12 mouse cellular contexts compared by ENCODE assay signal in genomic region chr1:168240386-168240785, GRCm38 (mm10).
A peak's percentile ranks its signal among the peaks of the same experiment; 100 is the strongest.
DNase-seq lines count a peak whose midpoint lies in the region; ATAC-seq lines count a peak whose summit lies in the region.
"Had no signal": no experiment of that assay in that cellular context is flagged by ENCODE, and none has a peak within 500 bp of the region (broad histone marks: within the 10 kb centered on the region; RNA-seq: fewer than 3 reads in every experiment).

No protein-coding gene starts in this region.

- H3K27ac ChIP-seq in hindbrain, embryonic 10.5 days = peak overlapping the region; percentile 41; the same call in 1 of the 2 replicates
- no peak overlapping the region for H3K27ac ChIP-seq in hindbrain, embryonic 14.5 days
- peak overlapping the region; percentile 81 for H3K27ac ChIP-seq in embryonic facial prominence, embryonic 13.5 days
- H3K27ac ChIP-seq in forebrain, embryonic 12.5 days = peak overlapping the region; percentile 74
- H3K27ac ChIP-seq in midbrain, embryonic 14.5 days (replicated peaks; ENCODE audit: low read depth, low read length) = peak overlapping the region; percentile 63
- no peak overlapping the region for H3K27ac ChIP-seq in limb, embryonic 10.5 days
- H3K27ac ChIP-seq: kidney, postnatal 0 days; limb, embryonic 15.5 days had no signal

- H3K9me3 ChIP-seq in hindbrain, embryonic 10.5 days = no peaks in the 10 kb centered on the region
- H3K9me3 ChIP-seq in hindbrain, embryonic 14.5 days (ENCODE audit: control insufficient read depth, low read length) = no peaks in the 10 kb centered on the region
- H3K9me3 ChIP-seq in embryonic facial prominence, embryonic 13.5 days = no peaks in the 10 kb centered on the region
- H3K9me3 ChIP-seq in forebrain, embryonic 12.5 days = no peaks in the 10 kb centered on the region
- H3K9me3 ChIP-seq in midbrain, embryonic 14.5 days (ENCODE audit: control insufficient read depth, low read length) = no peaks in the 10 kb centered on the region
- no peaks in the 10 kb centered on the region for H3K9me3 ChIP-seq in limb, embryonic 10.5 days (replicated peaks)
- H3K9me3 ChIP-seq: limb, embryonic 15.5 days had no signal

- no peak for ATAC-seq in hindbrain, embryonic 14.5 days (ENCODE audit: low FRiP score)
- ATAC-seq in embryonic facial prominence, embryonic 13.5 days (ENCODE audit: insufficient number of reproducible peaks, insufficient read depth, low FRiP score, low TSS enrichment, low read depth) = no peak
- ATAC-seq in forebrain, embryonic 12.5 days (ENCODE audit: low FRiP score) = no peak
- no peak; the same call in 1 of the 2 replicates for ATAC-seq in midbrain, embryonic 14.5 days (ENCODE audit: low FRiP score, low TSS enrichment)

- H3K36me3 ChIP-seq in hindbrain, embryonic 10.5 days = no peaks in the 10 kb centered on the region
- no peaks in the 10 kb centered on the region for H3K36me3 ChIP-seq in hindbrain, embryonic 14.5 days (replicated peaks; ENCODE audit: control insufficient read depth, insufficient read depth)
- H3K36me3 ChIP-seq in embryonic facial prominence, embryonic 13.5 days = no peaks in the 10 kb centered on the region
- no peaks in the 10 kb centered on the region; the same call in 1 of the 2 replicates for H3K36me3 ChIP-seq in forebrain, embryonic 12.5 days (replicated peaks)
- H3K36me3 ChIP-seq in midbrain, embryonic 14.5 days (ENCODE audit: control insufficient read depth, insufficient read depth, low read length) = no peaks in the 10 kb centered on the region
- H3K36me3 ChIP-seq in limb, embryonic 10.5 days = peaks cover 8% of the 10 kb centered on the region
- H3K36me3 ChIP-seq: limb, embryonic 15.5 days had no signal

- H3K4me3 ChIP-seq in hindbrain, embryonic 10.5 days = no peak overlapping the region
- H3K4me3 ChIP-seq in hindbrain, embryonic 14.5 days (replicated peaks; ENCODE audit: low read length) = no peak overlapping the region
- no peak overlapping the region for H3K4me3 ChIP-seq in embryonic facial prominence, embryonic 13.5 days
- no peak overlapping the region for H3K4me3 ChIP-seq in forebrain, embryonic 12.5 days (replicated peaks)
- no peak overlapping the region for H3K4me3 ChIP-seq in midbrain, embryonic 14.5 days (replicated peaks; ENCODE audit: low read depth, low read length)
- H3K4me3 ChIP-seq in limb, embryonic 10.5 days = no peak overlapping the region
- H3K4me3 ChIP-seq: limb, embryonic 15.5 days had no signal

- DNase-seq in hindbrain, embryonic 10.5 days (ENCODE audit: low spot score) = no peak
- DNase-seq in hindbrain, embryonic 14.5 days (ENCODE audit: low spot score) = no peak
- no peak for DNase-seq in midbrain, embryonic 14.5 days
- DNase-seq in adipocyte (ENCODE audit: low spot score) (no peak), MN1 (ENCODE audit: low spot score) (no peak)
- DNase-seq in limb, embryonic 10.5 days (ENCODE audit: low spot score) = no peak
- DNase-seq: adrenal gland, adult 8-10 months had no signal

- H3K27me3 ChIP-seq in hindbrain, embryonic 10.5 days (ENCODE audit: insufficient read depth, poor library complexity, severe bottlenecking) = no peaks in the 10 kb centered on the region
- no peaks in the 10 kb centered on the region for H3K27me3 ChIP-seq in hindbrain, embryonic 14.5 days (ENCODE audit: control insufficient read depth, insufficient read depth, low read length)
- no peaks in the 10 kb centered on the region for H3K27me3 ChIP-seq in embryonic facial prominence, embryonic 13.5 days
- no peaks in the 10 kb centered on the region for H3K27me3 ChIP-seq in forebrain, embryonic 12.5 days
- H3K27me3 ChIP-seq in midbrain, embryonic 14.5 days (ENCODE audit: control insufficient read depth, insufficient read depth, low read length) = no peaks in the 10 kb centered on the region
- H3K27me3 ChIP-seq in limb, embryonic 10.5 days (ENCODE audit: low read depth, poor library complexity, severe bottlenecking) = no peaks in the 10 kb centered on the region
- H3K27me3 ChIP-seq: CH12.LX; limb, embryonic 15.5 days had no signal

- peaks cover 42% of the 10 kb centered on the region for H3K4me1 ChIP-seq in hindbrain, embryonic 10.5 days (replicated peaks)
- peaks cover 51% of the 10 kb centered on the region for H3K4me1 ChIP-seq in hindbrain, embryonic 14.5 days (replicated peaks; ENCODE audit: control insufficient read depth, insufficient read depth, low read length)
- peaks cover 60% of the 10 kb centered on the region for H3K4me1 ChIP-seq in embryonic facial prominence, embryonic 13.5 days
- peaks cover 66% of the 10 kb centered on the region for H3K4me1 ChIP-seq in forebrain, embryonic 12.5 days
- peaks cover 55% of the 10 kb centered on the region for H3K4me1 ChIP-seq in midbrain, embryonic 14.5 days (ENCODE audit: control insufficient read depth, insufficient read depth, low read length)
- H3K4me1 ChIP-seq in limb, embryonic 10.5 days = peaks cover 47% of the 10 kb centered on the region

- 82% methylated on average over 5 of the region's 5 CpGs for WGBS in hindbrain, embryonic 10.5 days
- 73% methylated on average over 5 of the region's 5 CpGs for WGBS in hindbrain, embryonic 14.5 days
- 57% methylated on average over 5 of the region's 5 CpGs for WGBS in embryonic facial prominence, embryonic 13.5 days
- 74% methylated on average over 5 of the region's 5 CpGs for WGBS in forebrain, embryonic 12.5 days
- 58% methylated on average over 5 of the region's 5 CpGs for WGBS in midbrain, embryonic 14.5 days
- 86% methylated on average over 5 of the region's 5 CpGs for WGBS in limb, embryonic 10.5 days

- H3K9ac ChIP-seq in hindbrain, embryonic 14.5 days = no peak overlapping the region
- H3K9ac ChIP-seq in embryonic facial prominence, embryonic 13.5 days = no peak overlapping the region
- no peak overlapping the region for H3K9ac ChIP-seq in forebrain, embryonic 12.5 days
- H3K9ac ChIP-seq in midbrain, embryonic 14.5 days (replicated peaks; ENCODE audit: low read length) = no peak overlapping the region
- H3K9ac ChIP-seq: limb, embryonic 15.5 days had no signal

- no peak overlapping the region for H3K4me2 ChIP-seq in hindbrain, embryonic 14.5 days (replicated peaks)
- peak overlapping the region; percentile 50 for H3K4me2 ChIP-seq in embryonic facial prominence, embryonic 13.5 days
- no peak overlapping the region; the same call in 1 of the 2 replicates for H3K4me2 ChIP-seq in forebrain, embryonic 12.5 days
- no peak overlapping the region for H3K4me2 ChIP-seq in midbrain, embryonic 14.5 days (ENCODE audit: low read length)
- H3K4me2 ChIP-seq: limb, embryonic 15.5 days had no signal

Comparison
In these comparisons a context has a peak if more than half of its experiments do, and no peak if none do; other contexts are left out.
1. H3K27ac ChIP-seq: peak in hindbrain, embryonic 10.5 days (single experiment), embryonic facial prominence, embryonic 13.5 days (single experiment), forebrain, embryonic 12.5 days (single experiment) and midbrain, embryonic 14.5 days (single experiment); none in hindbrain, embryonic 14.5 days (single experiment) and limb, embryonic 10.5 days (single experiment).